33 mouse cellular contexts compared by ENCODE assay signal in the genomic region with DNA sequence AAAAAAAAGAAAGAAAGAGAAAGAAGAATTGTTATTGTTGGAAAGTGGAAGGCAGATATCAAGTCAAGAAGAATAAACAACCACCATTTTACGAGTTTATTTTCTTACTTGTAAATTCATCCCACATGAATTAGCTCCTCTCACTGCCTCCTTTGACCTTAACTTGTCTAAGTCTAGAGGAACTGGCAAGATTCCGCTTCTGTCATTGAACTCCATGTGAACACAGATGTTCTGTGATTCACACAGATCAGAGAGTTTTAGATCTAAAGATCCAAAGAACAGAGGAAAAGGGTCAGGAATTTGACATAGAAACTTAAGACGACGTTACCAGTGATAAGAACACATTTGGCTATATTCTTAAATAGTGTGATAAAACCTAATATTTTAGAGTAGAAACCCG. TPM values are rescaled to one million over a fixed set of nuclear protein-coding genes. Genes with fewer than 3 reads are reported as not detected.
DNase-seq lines count a peak whose midpoint lies in the region; ATAC-seq and TF ChIP-seq lines count a peak whose summit lies in the region.
"Had no signal": no experiment of that assay in that cellular context is flagged by ENCODE, and none has a peak within 500 bp of the region (broad histone marks: within the 10 kb centered on the region; RNA-seq: fewer than 3 reads in every experiment).

No protein-coding gene starts in this region.

- no peaks in the 10 kb centered on the region for H3K36me3 ChIP-seq in kidney, postnatal 0 days (ENCODE audit: insufficient read depth, low read length)
- no peaks in the 10 kb centered on the region for H3K36me3 ChIP-seq in lung, embryonic 15.5 days
- H3K36me3 ChIP-seq: embryonic facial prominence, embryonic 12.5 days; forebrain, embryonic 10.5 days; forebrain, embryonic 15.5 days; heart, embryonic 12.5 days; limb, embryonic 10.5 days; limb, embryonic 15.5 days; liver, embryonic 15.5 days; neural tube, embryonic 12.5 days had no signal

- no peak overlapping the region for H3K9ac ChIP-seq in kidney, postnatal 0 days (ENCODE audit: low read depth, low read length)
- no peak overlapping the region for H3K9ac ChIP-seq in lung, embryonic 15.5 days
- H3K9ac ChIP-seq: embryonic facial prominence, embryonic 12.5 days; forebrain, embryonic 15.5 days; heart, embryonic 12.5 days; hindbrain, embryonic 14.5 days; limb, embryonic 15.5 days; liver, embryonic 15.5 days; neural tube, embryonic 12.5 days had no signal

- no peaks in the 10 kb centered on the region for H3K9me3 ChIP-seq in kidney, postnatal 0 days (replicated peaks; ENCODE audit: low read length)
- no peaks in the 10 kb centered on the region for H3K9me3 ChIP-seq in lung, embryonic 15.5 days
- H3K9me3 ChIP-seq: embryonic facial prominence, embryonic 12.5 days; forebrain, embryonic 10.5 days; forebrain, embryonic 15.5 days; heart, embryonic 12.5 days; limb, embryonic 10.5 days; limb, embryonic 15.5 days; liver, embryonic 15.5 days; neural tube, embryonic 12.5 days had no signal

- no peak overlapping the region for H3K4me3 ChIP-seq in kidney, postnatal 0 days (replicated peaks; ENCODE audit: low read depth, low read length)
- H3K4me3 ChIP-seq in lung, embryonic 15.5 days, result no peak overlapping the region
- H3K4me3 ChIP-seq in lung, adult 2 months (replicated peaks; ENCODE audit: extremely low read depth, low read depth, low read length), result no peak overlapping the region
- H3K4me3 ChIP-seq: embryonic facial prominence, embryonic 12.5 days; forebrain, embryonic 10.5 days; forebrain, embryonic 15.5 days; heart, embryonic 12.5 days; limb, embryonic 10.5 days; limb, embryonic 15.5 days; liver, embryonic 15.5 days; myocyte; neural tube, embryonic 12.5 days had no signal

- TF ChIP-seq POLR2A in lung, adult 2 months (IDR thresholded peaks at IDR 0.05; ENCODE audit: borderline replicate concordance, extremely low read depth, low read depth, low read length), result no peak

- whole genome bisulfite sequencing in kidney, postnatal 0 days, result 46% methylated on average over 5 of the region's 5 CpGs
- 39% methylated on average over 5 of the region's 5 CpGs for WGBS in lung, embryonic 15.5 days
- WGBS in lung, adult 2 months, result 53% methylated on average over 5 of the region's 5 CpGs

- H3K4me1 ChIP-seq in kidney, postnatal 0 days (replicated peaks; ENCODE audit: insufficient read depth, low read length), result no peaks in the 10 kb centered on the region
- no peaks in the 10 kb centered on the region for H3K4me1 ChIP-seq in lung, embryonic 15.5 days
- no peaks in the 10 kb centered on the region for H3K4me1 ChIP-seq in lung, adult 2 months (ENCODE audit: control insufficient read depth, insufficient read depth, low read length)
- H3K4me1 ChIP-seq: embryonic facial prominence, embryonic 12.5 days; forebrain, embryonic 10.5 days; forebrain, embryonic 15.5 days; heart, embryonic 12.5 days; limb, embryonic 15.5 days; liver, embryonic 15.5 days; neural tube, embryonic 12.5 days had no signal

- no peak overlapping the region for H3K4me2 ChIP-seq in kidney, postnatal 0 days (ENCODE audit: low read length)
- no peak overlapping the region for H3K4me2 ChIP-seq in lung, embryonic 15.5 days
- H3K4me2 ChIP-seq: embryonic facial prominence, embryonic 12.5 days; forebrain, embryonic 15.5 days; heart, embryonic 12.5 days; hindbrain, embryonic 14.5 days; limb, embryonic 15.5 days; liver, embryonic 15.5 days; midbrain, embryonic 11.5 days; neural tube, embryonic 12.5 days had no signal

- intact Hi-C loops in heart, postnatal 10 days (cut with DNase I), result no loop called here

- TF ChIP-seq CTCF in kidney, postnatal 0 days (IDR thresholded peaks at IDR 0.05; ENCODE audit: low read depth), result no peak
- TF ChIP-seq CTCF in lung, adult 2 months (IDR thresholded peaks at IDR 0.05; ENCODE audit: insufficient read depth, low read length), result no peak

- H3K27me3 ChIP-seq in kidney, postnatal 0 days (ENCODE audit: insufficient read depth, low read length), result no peaks in the 10 kb centered on the region
- no peaks in the 10 kb centered on the region for H3K27me3 ChIP-seq in lung, embryonic 15.5 days
- H3K27me3 ChIP-seq: embryonic facial prominence, embryonic 12.5 days; forebrain, embryonic 15.5 days; heart, embryonic 12.5 days; limb, embryonic 15.5 days; liver, embryonic 15.5 days; neural tube, embryonic 12.5 days; Patski had no signal

- ATAC-seq in kidney, postnatal 0 days (replicated peaks; ENCODE audit: low FRiP score, low read depth), result no peak
- peak; percentile 35; the same call in 1 of the 2 replicates for ATAC-seq in lung, embryonic 15.5 days (ENCODE audit: borderline replicate concordance, extremely low read depth, low FRiP score, low TSS enrichment)
- ATAC-seq: forebrain, embryonic 15.5 days; intestine, postnatal 0 days; Patski had no signal

- no peak overlapping the region for H3K27ac ChIP-seq in kidney, postnatal 0 days
- H3K27ac ChIP-seq in lung, embryonic 15.5 days, result no peak overlapping the region
- H3K27ac ChIP-seq: embryonic facial prominence, embryonic 12.5 days; forebrain, embryonic 10.5 days; forebrain, embryonic 15.5 days; hindbrain, embryonic 14.5 days; limb, embryonic 10.5 days; limb, embryonic 15.5 days; liver, embryonic 15.5 days; neural tube, embryonic 12.5 days had no signal

- peak; percentile 21 for DNase-seq in embryo, embryonic 10.5 days (ENCODE audit: low spot score)
- DNase-seq in embryo, embryonic 11 days, result no peak
- peak; percentile 81 for DNase-seq in kidney, postnatal 0 days (ENCODE audit: low spot score)
- DNase-seq in kidney, adult 18-20 months, result no peak
- DNase-seq in lung, adult 2 months, result no peak
- peak; percentile 3 for DNase-seq in lung, postnatal 25 days (ENCODE audit: low spot score)
- no peak for DNase-seq in heart, postnatal 10 days
- DNase-seq: adrenal gland, postnatal 10 days; cerebellum, adult 11-12 months; cerebellum, adult 9-11 months; gastrocnemius, postnatal 25 days; heart, adult 11 months; layer of hippocampus, postnatal 36 days; right cerebral cortex, adult 18-20 months; spleen, adult 18-20 months; thymus, postnatal 14 days had no signal

RNA-seq across cellular contexts. Expression of a gene that starts 57.3 kb away (rescaled TPM):
- 24.5 and 25.4 TPM in 2 replicates for polyA plus RNA-seq in kidney, postnatal 0 days (2015; fragmentation: Nextera tagmentation; extraction: Ambion mirVana)
- polyA plus RNA-seq in lung, embryonic 15.5 days (2015; fragmentation: Nextera tagmentation; extraction: Ambion mirVana), result 56.8 and 59.1 TPM in 2 replicates
- polyA plus RNA-seq in lung, adult 2 months (2012; rRNA removed), result 14.5 and 17.8 TPM in 2 replicates
- total RNA-seq in heart, postnatal 10 days (2021), result 10 to 100 TPM; 13.2 to 17.3 TPM
- total RNA-seq: hematopoietic stem cell, adult 5-6 weeks; megakaryocyte progenitor cell, adult 5-6 weeks; MEL had no signal

Comparison
In these comparisons a context has a peak if more than half of its experiments do, and no peak if none do; other contexts are left out.
1. DNase-seq: peak in embryo, embryonic 10.5 days (single experiment), kidney, postnatal 0 days (single experiment) and lung, postnatal 25 days (single experiment); none in embryo, embryonic 11 days (single experiment), kidney, adult 18-20 months (single experiment), lung, adult 2 months (single experiment) and heart, postnatal 10 days (0 of 2).